In genomic region chr1:179688415-179688814, GRCm38 (mm10) we compare ENCODE assay signal across 27 mouse cellular contexts. TPM values are rescaled to one million over a fixed set of nuclear protein-coding genes. Genes with fewer than 3 reads are reported as not detected.
DNase-seq lines count a peak whose midpoint lies in the region; ATAC-seq and TF ChIP-seq lines count a peak whose summit lies in the region.
"Had no signal": no experiment of that assay in that cellular context is flagged by ENCODE, and none has a peak within 500 bp of the region (broad histone marks: within the 10 kb centered on the region; RNA-seq: fewer than 3 reads in every experiment).

No protein-coding gene starts in this region.

- DNase-seq in gastrocnemius, adult 2 months, result no peak
- DNase-seq in gastrocnemius, postnatal 25 days, result no peak
- DNase-seq in heart, embryonic 10.5 days (ENCODE audit: low spot score), result no peak
- DNase-seq in heart, adult 8-10 months (ENCODE audit: low spot score), result no peak
- peak; percentile 31 for DNase-seq in heart, postnatal 0 days (ENCODE audit: low spot score)
- DNase-seq in thymus, postnatal 4 days, result no peak
- DNase-seq: adrenal gland, postnatal 10 days; adrenal gland, postnatal 36 days; B cell, adult 2 months; gastrocnemius, postnatal 10 days; kidney, adult 18-20 months; kidney, adult 9 months had no signal

- H3K9me3 ChIP-seq in heart, embryonic 11.5 days (replicated peaks; ENCODE audit: control insufficient read depth, low read length), result no peaks in the 10 kb centered on the region
- no peaks in the 10 kb centered on the region for H3K9me3 ChIP-seq in heart, embryonic 10.5 days
- no peaks in the 10 kb centered on the region for H3K9me3 ChIP-seq in heart, embryonic 14.5 days (ENCODE audit: control insufficient read depth, low read length)
- H3K9me3 ChIP-seq in heart, postnatal 0 days (replicated peaks; ENCODE audit: control insufficient read depth, low read length), result no peaks in the 10 kb centered on the region
- H3K9me3 ChIP-seq: forebrain, embryonic 10.5 days; forebrain, embryonic 13.5 days; G1E had no signal

- TF ChIP-seq CTCF in gastrocnemius, adult 2 months (IDR thresholded peaks at IDR 0.05), result no peak
- no peak for TF ChIP-seq CTCF in heart, postnatal 0 days (IDR thresholded peaks at IDR 0.05; ENCODE audit: low read depth)

- no peak for ATAC-seq in heart, embryonic 11.5 days (replicated peaks; ENCODE audit: insufficient number of reproducible peaks, low FRiP score, low TSS enrichment)
- ATAC-seq in heart, embryonic 14.5 days (ENCODE audit: insufficient number of reproducible peaks, insufficient read depth, low FRiP score, low read depth), result no peak
- no peak for ATAC-seq in heart, postnatal 0 days (ENCODE audit: insufficient read depth, low read depth)
- ATAC-seq: forebrain, embryonic 13.5 days; forebrain, embryonic 16.5 days; hindbrain, postnatal 0 days; inflammation-experienced regulatory T-cells, adult 6 months; intestine, embryonic 16.5 days; Patski had no signal

- TF ChIP-seq EP300 in heart, postnatal 0 days (IDR thresholded peaks at IDR 0.05; ENCODE audit: low read depth), result no peak

- H3K4me1 ChIP-seq in heart, embryonic 11.5 days (ENCODE audit: control insufficient read depth, insufficient read depth, low read length), result peaks cover 7% of the 10 kb centered on the region; the same call in 1 of the 2 replicates
- H3K4me1 ChIP-seq in heart, embryonic 10.5 days, result peaks cover 13% of the 10 kb centered on the region; the same call in 1 of the 2 replicates
- peaks cover 9 to 15% of the 10 kb centered on the region in 2 experiments for H3K4me1 ChIP-seq in heart, embryonic 14.5 days (ENCODE audit: control insufficient read depth in 2 of 2, insufficient read depth in 2 of 2, low read length in 2 of 2)
- peaks cover 11% of the 10 kb centered on the region for H3K4me1 ChIP-seq in heart, postnatal 0 days (ENCODE audit: control insufficient read depth, insufficient read depth)
- H3K4me1 ChIP-seq: forebrain, embryonic 10.5 days; forebrain, embryonic 13.5 days had no signal

- intact Hi-C loops in gastrocnemius, adult 2 months (cut with DNase I), result no loop called here

- H3K27ac ChIP-seq in gastrocnemius, adult 2 months, result peak overlapping the region; percentile 73
- 0 out of 2 replicates have a peak overlapping the region, but pooled peaks have one; percentile 46 for H3K27ac ChIP-seq in heart, embryonic 11.5 days (ENCODE audit: low read depth, low read length)
- H3K27ac ChIP-seq in heart, embryonic 10.5 days, result no peak overlapping the region
- peak overlapping the region; percentile 35 to 67 for H3K27ac ChIP-seq in heart, embryonic 14.5 days (replicated peaks in 1 of 2; ENCODE audit: control insufficient read depth in 1 of 2, insufficient read depth in 1 of 2, low read depth in 2 of 2, low read length in 2 of 2)
- H3K27ac ChIP-seq in heart, postnatal 0 days (ENCODE audit: low read depth), result peak overlapping the region; percentile 52
- H3K27ac ChIP-seq: forebrain, embryonic 10.5 days; forebrain, embryonic 13.5 days; hindbrain, embryonic 14.5 days; hindbrain, postnatal 0 days had no signal

- no peak overlapping the region for H3K4me2 ChIP-seq in heart, embryonic 11.5 days
- peak overlapping the region; percentile 38 for H3K4me2 ChIP-seq in heart, embryonic 14.5 days (ENCODE audit: low read length)
- H3K4me2 ChIP-seq in heart, postnatal 0 days (ENCODE audit: low read depth, low read length), result no peak overlapping the region
- H3K4me2 ChIP-seq: forebrain, embryonic 13.5 days; hindbrain, embryonic 14.5 days had no signal

- no peak overlapping the region for H3K9ac ChIP-seq in heart, embryonic 11.5 days (ENCODE audit: low read depth, low read length)
- H3K9ac ChIP-seq in heart, embryonic 14.5 days (ENCODE audit: low read length), result no peak overlapping the region
- no peak overlapping the region for H3K9ac ChIP-seq in heart, postnatal 0 days (replicated peaks; ENCODE audit: low read depth, low read length)
- H3K9ac ChIP-seq: forebrain, embryonic 13.5 days; hindbrain, embryonic 14.5 days had no signal

- H3K36me3 ChIP-seq in heart, embryonic 11.5 days (ENCODE audit: control insufficient read depth, insufficient read depth, low read length), result peaks cover 12% of the 10 kb centered on the region
- peaks cover 40% of the 10 kb centered on the region for H3K36me3 ChIP-seq in heart, embryonic 10.5 days
- H3K36me3 ChIP-seq in heart, embryonic 14.5 days (ENCODE audit: control insufficient read depth, insufficient read depth, low read length), result peaks cover 39% of the 10 kb centered on the region
- peaks cover 34% of the 10 kb centered on the region for H3K36me3 ChIP-seq in heart, postnatal 0 days (replicated peaks; ENCODE audit: control insufficient read depth, insufficient read depth, low read length)

- H3K4me3 ChIP-seq in gastrocnemius, adult 2 months, result no peak overlapping the region
- no peak overlapping the region for H3K4me3 ChIP-seq in heart, embryonic 11.5 days (ENCODE audit: low read depth, low read length)
- no peak overlapping the region for H3K4me3 ChIP-seq in heart, embryonic 10.5 days
- H3K4me3 ChIP-seq in heart, embryonic 14.5 days (ENCODE audit: control insufficient read depth in 1 of 2, insufficient read depth in 1 of 2, low read depth in 1 of 2, low read length in 2 of 2), result no peak overlapping the region
- H3K4me3 ChIP-seq in heart, postnatal 0 days (ENCODE audit: low read depth, low read length), result no peak overlapping the region
- H3K4me3 ChIP-seq: forebrain, embryonic 10.5 days; forebrain, embryonic 13.5 days had no signal

- 46% methylated on average over 6 of the region's 6 CpGs for WGBS in heart, embryonic 11.5 days (ENCODE audit: insufficient replicate concordance)
- 46% methylated on average over 6 of the region's 6 CpGs for WGBS in heart, embryonic 10.5 days
- 24% methylated on average over 6 of the region's 6 CpGs for WGBS in heart, embryonic 14.5 days
- 37% methylated on average over 6 of the region's 6 CpGs for WGBS in heart, postnatal 0 days

- H3K27me3 ChIP-seq in heart, embryonic 11.5 days (ENCODE audit: control insufficient read depth, insufficient read depth, low read length), result no peaks in the 10 kb centered on the region
- no peaks in the 10 kb centered on the region for H3K27me3 ChIP-seq in heart, embryonic 10.5 days (ENCODE audit: insufficient read depth, poor library complexity, severe bottlenecking)
- H3K27me3 ChIP-seq in heart, embryonic 14.5 days (ENCODE audit: control insufficient read depth, insufficient read depth, low read length), result no peaks in the 10 kb centered on the region
- no peaks in the 10 kb centered on the region for H3K27me3 ChIP-seq in heart, postnatal 0 days (ENCODE audit: control insufficient read depth, insufficient read depth, low read length)
- H3K27me3 ChIP-seq: CH12.LX; forebrain, embryonic 13.5 days; Patski had no signal

RNA-seq across cellular contexts. Expression of gene Sccpdh, which starts 20.4 kb away (rescaled TPM):
- total RNA-seq in gastrocnemius, adult 2 months (2021), result 10 to 100 TPM; 31.8 to 38.3 TPM
- 10 to 100 TPM; 29.8 to 34.6 TPM for total RNA-seq in gastrocnemius, postnatal 25 days (2021)
- 82.4 and 96.1 TPM in 2 replicates for polyA plus RNA-seq in heart, embryonic 11.5 days (2014; fragmentation: Nextera tagmentation; extraction: Ambion mirVana)
- 84.4 and 91.4 TPM in 2 replicates for polyA plus RNA-seq in heart, embryonic 10.5 days (2016; fragmentation: Nextera tagmentation; extraction: Ambion mirVana)
- polyA plus RNA-seq in heart, embryonic 14.5 days (2014; fragmentation: Nextera tagmentation; extraction: Ambion mirVana), result 100 and 103 TPM in 2 replicates
- 10 to 100 TPM; 48.4 to 60.5 (median 52.1) TPM for total RNA-seq in heart, adult 8-10 months (2022)
- 65.2 and 75.5 TPM in 2 replicates for total RNA-seq in heart, postnatal 0 days (2014; rRNA removed; ENCODE audit: low replicate concordance)
- 116 and 122 TPM in 2 replicates for polyA plus RNA-seq in heart, postnatal 0 days (2015; fragmentation: Nextera tagmentation; extraction: Ambion mirVana)

RNA-seq across cellular contexts. Expression of gene Kif28, which starts 56.7 kb away (rescaled TPM):
- under 1 TPM in 1 of 2 experiments, not detected in 1; 0.22 TPM for total RNA-seq in gastrocnemius, adult 2 months (2021)
- total RNA-seq in gastrocnemius, postnatal 25 days (2021), result under 1 TPM in 1 of 2 experiments, not detected in 1; 0.18 TPM
- polyA plus RNA-seq in heart, embryonic 11.5 days (2014; fragmentation: Nextera tagmentation; extraction: Ambion mirVana), result 0.11 TPM in 1 of 2 replicates, not detected in the other
- polyA plus RNA-seq in heart, embryonic 10.5 days (2016; fragmentation: Nextera tagmentation; extraction: Ambion mirVana), result 0.09 TPM in 1 of 2 replicates, not detected in the other
- polyA plus RNA-seq in heart, embryonic 14.5 days (2014; fragmentation: Nextera tagmentation; extraction: Ambion mirVana), result 0.11 TPM in 1 of 2 replicates, not detected in the other
- under 1 TPM; 0.24 to 0.62 (median 0.48) TPM for total RNA-seq in heart, adult 8-10 months (2022)
- 0.27 TPM in 1 of 2 replicates, not detected in the other for total RNA-seq in heart, postnatal 0 days (2014; rRNA removed; ENCODE audit: low replicate concordance)
- 0.07 and 0.11 TPM in 2 replicates for polyA plus RNA-seq in heart, postnatal 0 days (2015; fragmentation: Nextera tagmentation; extraction: Ambion mirVana)
- total RNA-seq: adrenal gland, postnatal 10 days; adrenal gland, postnatal 36 days; CH12.LX; hindbrain, postnatal 0 days had no signal
- polyA plus RNA-seq: embryonic facial prominence, embryonic 11.5 days; forebrain, embryonic 10.5 days; forebrain, embryonic 13.5 days; forebrain, embryonic 16.5 days; G1E; hindbrain, embryonic 11.5 days; hindbrain, embryonic 14.5 days; inflammation-experienced regulatory T-cells, adult 6 months; intestine, embryonic 16.5 days; kidney, embryonic 16.5 days; Patski had no signal
